Mouse (Mus musculus) liver, postnatal 0 days (tissue): ENCODE results near the gene Aars2. TPM values are rescaled to one million over a fixed set of nuclear protein-coding genes. Genes with fewer than 3 reads are reported as not detected.

Experiments
- ATAC-seq: fragments of 200-750 bp; cut with Nextera tagmentation; 2 replicates; pipeline ENCODE4 v1.8.0; 2017; ENCODE audit warnings: mild to moderate bottlenecking, moderate library complexity
- DNase-seq: peaks from one replicate; pipeline ENCODE4 v3.0.0-alpha.2; 2016
- H3K27ac ChIP-seq: fragments of 300-500 bp; sonication (generic); 2 replicates; pipeline ENCODE4 v1.5.1; 2014; ENCODE audit warnings: antibody characterized with exemption, moderate library complexity, mild to moderate bottlenecking, low read depth
- H3K27me3 ChIP-seq: fragments of 300-500 bp; sonication (generic); 2 replicates; pipeline ENCODE4 v1.6.1; 2014; ENCODE audit warnings: low read length, control low read depth, mixed read lengths; ENCODE audit not compliant: insufficient read depth
- H3K36me3 ChIP-seq: fragments of 300-500 bp; sonication (generic); replicated peaks from 2 replicates; pipeline ENCODE4 v1.6.1; 2014; ENCODE audit warnings: mild to moderate bottlenecking, control low read depth, low read length, moderate library complexity, mixed read lengths; ENCODE audit not compliant: insufficient read depth
- H3K4me1 ChIP-seq: fragments of 300-500 bp; sonication (generic); 2 replicates; pipeline ENCODE4 v1.6.1; 2014; ENCODE audit warnings: antibody characterized with exemption, mild to moderate bottlenecking, control low read depth; ENCODE audit not compliant: insufficient read depth
- H3K4me2 ChIP-seq: fragments of 300-500 bp; sonication (generic); 2 replicates; pipeline ENCODE4 v1.6.1; 2014; ENCODE audit warnings: low read depth, mild to moderate bottlenecking, low read length, moderate library complexity, mixed read lengths
- H3K4me3 ChIP-seq: fragments of 300-500 bp; sonication (generic); 2 replicates; pipeline ENCODE4 v1.5.1; 2014; ENCODE audit warnings: low read depth, low read length
- H3K9ac ChIP-seq: fragments of 300-500 bp; sonication (generic); replicated peaks from 2 replicates; pipeline ENCODE4 v1.6.1; 2014; ENCODE audit warnings: mild to moderate bottlenecking, moderate library complexity
- H3K9me3 ChIP-seq: fragments of 300-500 bp; sonication (generic); 2 replicates; pipeline ENCODE4 v1.6.1; 2016; ENCODE audit warnings: mild to moderate bottlenecking, control low read depth, low read length, mixed read lengths
- CTCF ChIP-seq: sonication (generic); IDR thresholded peaks from 2 replicates; pipeline ENCODE4 v1.5.1; 2016; ENCODE audit warnings: antibody characterized with exemption, low read depth
- EP300 ChIP-seq: IDR thresholded peaks from 2 replicates; pipeline ENCODE4 v1.6.1; 2016; ENCODE audit warnings: antibody characterized with exemption, low read depth, mild to moderate bottlenecking
- WGBS: fragments of 180-500 bp; shearing (Covaris S2); extraction: QIAGEN DNeasy Blood & Tissue Kit; methylation state at CpG from one replicate; pipeline ENCODE4 v1.1.7; 2014; ENCODE audit not compliant: insufficient replicate concordance; 5-methylcytosine and 5-hydroxymethylcytosine counted together
- polyA plus RNA-seq: library from polyadenylated mRNA; unstranded; fragments of >200 nt; fragmentation: Nextera tagmentation; extraction: Ambion mirVana; gene quantifications from 2 replicates; pipeline ENCODE4 v1.2.1, GENCODE M21; 2015

Aars2 gene
- polyA plus RNA-seq, 1 experiment from 2014 or later, result 4.8 TPM

DNA sequence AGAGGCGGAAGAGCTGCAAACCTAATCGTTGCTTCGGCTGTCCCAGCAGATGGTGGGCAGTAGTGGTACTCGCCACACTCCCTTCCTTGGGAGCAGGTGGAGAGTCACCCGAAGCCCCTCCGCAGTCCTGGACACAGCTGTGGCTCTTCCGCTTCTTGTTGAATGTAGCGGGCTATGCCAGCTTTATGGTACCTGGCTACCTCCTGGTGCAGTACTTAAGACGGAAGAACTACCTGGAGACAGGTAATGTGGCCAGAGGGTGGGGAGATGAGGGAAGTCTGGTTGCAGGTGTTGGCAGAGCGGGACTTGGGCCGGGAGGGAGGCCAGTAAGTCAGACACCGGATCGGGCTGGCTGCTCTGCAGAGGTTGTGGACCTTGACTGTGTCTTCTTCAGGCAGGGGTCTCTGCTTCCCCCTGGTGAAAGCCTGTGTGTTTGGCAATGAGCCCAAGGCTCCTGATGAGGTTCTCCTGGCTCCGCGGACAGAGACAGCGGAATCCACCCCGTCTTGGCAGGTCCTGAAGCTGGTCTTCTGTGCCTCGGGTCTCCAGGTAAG lies 58.0 kb downstream of the Aars2 start:
- H3K36me3 ChIP-seq, result peaks cover 46% of the 10 kb centered on the region
- H3K9me3 ChIP-seq, result no peaks in the 10 kb centered on the region
- ATAC-seq, result no peak
- TF ChIP-seq CTCF (no peak), EP300 (no peak)
- peaks cover 18% of the 10 kb centered on the region for H3K4me1 ChIP-seq
- DNase-seq, result no peak
- H3K27me3 ChIP-seq, result no peaks in the 10 kb centered on the region
- peak overlapping the region; percentile 86; the same call in 1 of the 2 replicates for H3K27ac ChIP-seq
- 16% methylated on average over 18 of the region's 18 CpGs for WGBS
- peak overlapping the region; percentile 91 for H3K4me3 ChIP-seq
- peak overlapping the region; percentile 93 for H3K9ac ChIP-seq
- peak overlapping the region; percentile 97 for H3K4me2 ChIP-seq

DNA sequence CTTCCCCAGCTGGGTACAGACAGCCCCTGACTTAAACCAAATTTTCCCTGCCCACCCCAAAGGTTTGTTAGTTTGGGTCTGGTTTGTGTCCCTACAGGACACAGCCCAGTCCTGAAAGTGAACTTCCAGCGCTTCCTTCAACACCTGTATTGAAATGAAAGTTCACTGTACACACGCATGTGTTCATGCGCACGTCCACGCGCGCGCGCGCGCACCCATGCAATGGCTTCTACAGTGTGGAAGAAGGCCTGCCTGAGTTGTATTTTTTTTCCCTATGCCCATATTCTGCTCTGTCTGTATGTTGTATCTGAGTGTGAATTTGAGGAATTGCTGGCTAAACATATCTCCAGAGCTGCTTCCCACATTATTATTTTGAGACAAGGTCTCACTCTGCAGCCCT lies 58.5 kb downstream of the Aars2 start:
- ATAC-seq (no peak), DNase-seq (no peak)
- TF ChIP-seq EP300 (no peak), CTCF (no peak)
- H3K4me2 ChIP-seq, result peak overlapping the region; percentile 97
- H3K9me3 ChIP-seq, result no peaks in the 10 kb centered on the region
- no peak overlapping the region for H3K27ac ChIP-seq
- H3K36me3 ChIP-seq, result peaks cover 51% of the 10 kb centered on the region
- no peaks in the 10 kb centered on the region for H3K27me3 ChIP-seq
- peak overlapping the region; percentile 93 for H3K9ac ChIP-seq
- peaks cover 19% of the 10 kb centered on the region for H3K4me1 ChIP-seq
- H3K4me3 ChIP-seq, result peak overlapping the region; percentile 91
- WGBS, result 91% methylated on average over 11 of the region's 11 CpGs

DNA sequence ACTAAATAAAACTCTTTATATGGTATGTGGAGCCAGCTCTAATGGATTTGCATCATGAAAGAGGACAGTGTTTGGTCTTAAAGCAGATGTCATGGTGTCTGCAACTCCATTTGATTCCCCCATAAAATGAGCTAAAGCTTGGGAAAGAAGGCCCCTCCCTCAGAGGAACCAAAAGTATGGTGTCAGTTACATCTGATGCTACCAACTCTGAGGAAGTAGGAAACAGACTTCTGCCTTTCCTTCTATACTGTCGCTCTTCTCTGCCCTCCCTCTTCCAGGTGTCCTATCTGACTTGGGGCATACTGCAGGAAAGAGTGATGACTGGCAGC lies 59.4 kb downstream of the Aars2 start:
- DNase-seq (no peak), ATAC-seq (no peak)
- peaks cover 56% of the 10 kb centered on the region for H3K36me3 ChIP-seq
- H3K4me2 ChIP-seq, result no peak overlapping the region
- peaks cover 20% of the 10 kb centered on the region for H3K4me1 ChIP-seq
- H3K4me3 ChIP-seq, result no peak overlapping the region
- TF ChIP-seq EP300, result no peak
- H3K27ac ChIP-seq, result no peak overlapping the region
- WGBS, result 62% methylated on average over 1 of the region's 1 CpGs
- H3K9ac ChIP-seq, result no peak overlapping the region
- H3K9me3 ChIP-seq, result no peaks in the 10 kb centered on the region
- no peaks in the 10 kb centered on the region for H3K27me3 ChIP-seq

DNA sequence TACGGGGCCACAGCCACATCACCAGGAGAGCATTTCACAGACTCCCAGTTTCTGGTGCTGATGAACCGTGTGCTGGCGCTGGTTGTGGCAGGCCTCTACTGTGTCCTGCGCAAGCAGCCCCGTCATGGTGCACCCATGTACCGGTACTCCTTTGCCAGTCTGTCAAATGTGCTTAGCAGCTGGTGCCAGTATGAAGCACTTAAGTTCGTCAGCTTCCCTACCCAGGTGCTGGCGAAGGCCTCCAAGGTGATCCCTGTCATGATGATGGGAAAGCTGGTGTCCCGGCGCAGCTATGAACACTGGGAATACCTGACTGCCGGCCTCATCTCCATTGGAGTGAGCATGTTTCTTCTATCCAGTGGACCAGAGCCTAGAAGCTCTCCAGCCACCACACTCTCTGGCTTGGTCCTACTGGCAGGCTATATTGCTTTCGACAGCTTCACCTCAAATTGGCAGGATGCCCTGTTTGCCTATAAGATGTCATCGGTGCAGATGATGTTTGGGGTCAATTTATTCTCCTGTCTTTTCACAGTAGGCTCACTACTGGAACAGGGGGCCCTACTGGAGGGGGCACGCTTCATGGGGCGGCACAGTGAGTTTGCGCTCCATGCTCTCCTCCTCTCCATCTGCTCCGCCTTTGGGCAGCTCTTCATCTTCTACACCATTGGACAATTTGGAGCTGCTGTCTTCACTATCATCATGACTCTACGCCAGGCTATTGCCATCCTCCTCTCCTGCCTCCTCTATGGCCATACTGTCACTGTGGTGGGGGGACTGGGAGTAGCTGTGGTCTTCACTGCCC lies 59.9 kb downstream of the Aars2 start:
- WGBS, result 65% methylated on average over 18 of the region's 18 CpGs
- H3K9me3 ChIP-seq, result no peaks in the 10 kb centered on the region
- TF ChIP-seq EP300 (no peak), CTCF (no peak)
- no peak overlapping the region for H3K4me3 ChIP-seq
- DNase-seq (peak; percentile 31), ATAC-seq (no peak)
- H3K27ac ChIP-seq, result peak overlapping the region; percentile 60
- H3K4me2 ChIP-seq, result no peak overlapping the region
- peaks cover 62% of the 10 kb centered on the region for H3K36me3 ChIP-seq
- H3K9ac ChIP-seq, result no peak overlapping the region
- no peaks in the 10 kb centered on the region for H3K27me3 ChIP-seq
- H3K4me1 ChIP-seq, result peaks cover 23% of the 10 kb centered on the region

DNA sequence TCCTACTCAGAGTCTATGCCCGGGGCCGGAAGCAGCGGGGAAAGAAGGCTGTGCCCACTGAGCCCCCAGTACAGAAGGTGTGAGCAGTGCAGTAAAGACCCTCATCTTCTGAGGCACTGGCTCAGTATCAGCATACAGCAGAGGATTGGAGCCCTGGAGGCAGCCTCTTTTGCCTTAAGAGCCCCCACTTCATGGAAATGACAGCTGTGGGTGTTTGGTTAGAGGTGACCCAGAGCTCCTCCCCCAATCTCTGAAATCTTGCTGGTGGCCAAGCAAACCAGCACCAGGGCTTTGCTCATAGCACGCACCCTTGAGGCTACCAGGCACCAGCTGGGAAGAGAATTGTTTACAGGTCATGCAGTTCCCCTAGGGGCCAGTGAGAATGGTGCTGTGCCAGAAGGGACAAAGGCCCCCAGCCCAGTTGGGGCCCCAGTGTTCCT lies 60.5 kb downstream of the Aars2 start:
- TF ChIP-seq EP300 (no peak), CTCF (no peak)

DNA sequence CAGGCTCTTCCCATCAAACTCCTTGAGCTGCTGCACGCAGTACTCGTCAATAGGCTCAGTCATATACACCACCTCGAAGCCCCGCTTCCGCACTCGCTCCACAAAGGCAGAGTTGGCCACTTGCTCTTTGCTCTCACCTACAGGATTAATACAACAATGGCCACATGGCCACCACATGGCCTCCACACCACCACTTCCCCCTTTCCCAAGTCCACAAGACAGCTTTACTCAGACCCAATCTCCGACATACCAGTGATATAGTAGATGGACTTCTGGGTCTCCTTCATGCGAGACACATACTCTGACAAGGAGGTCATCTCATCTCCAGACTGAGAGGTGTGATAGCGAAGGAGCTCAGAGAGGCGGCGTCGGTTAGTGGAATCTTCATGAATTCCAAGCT lies 62.3 kb downstream of the Aars2 start:
- Histone ChIP-seq H3K36me3 (peaks cover 64% of the 10 kb centered on the region), H3K9me3 (no peaks in the 10 kb centered on the region), H3K9ac (no peak overlapping the region), H3K27me3 (no peaks in the 10 kb centered on the region), H3K27ac (no peak overlapping the region), H3K4me1 (peaks cover 26% of the 10 kb centered on the region), H3K4me2 (no peak overlapping the region), H3K4me3 (no peak overlapping the region)
- no peak for ATAC-seq
- 83% methylated on average over 12 of the region's 12 CpGs for WGBS
- DNase-seq, result no peak
- TF ChIP-seq CTCF, result no peak
- no peak for TF ChIP-seq EP300

More for the DNA sequence above, 60.5 kb downstream of the Aars2 start:
- peak; percentile 34 for DNase-seq
- no peak overlapping the region for H3K4me3 ChIP-seq
- H3K27ac ChIP-seq, result peak overlapping the region; percentile 60
- 0 out of 2 replicates have a peak, but pooled peaks have one; percentile 7 for ATAC-seq
- WGBS, result 64% methylated on average over 4 of the region's 4 CpGs
- peaks cover 64% of the 10 kb centered on the region for H3K36me3 ChIP-seq
- no peak overlapping the region for H3K9ac ChIP-seq
- no peaks in the 10 kb centered on the region for H3K27me3 ChIP-seq
- H3K9me3 ChIP-seq, result no peaks in the 10 kb centered on the region
- no peak overlapping the region for H3K4me2 ChIP-seq
- peaks cover 27% of the 10 kb centered on the region for H3K4me1 ChIP-seq
